Mouse (Mus musculus) stomach, embryonic 16.5 days (tissue): ENCODE data around the gene Dppa2. TPM values are rescaled to one million over a fixed set of nuclear protein-coding genes. Genes with fewer than 3 reads are reported as not detected.

Source experiments
- ATAC-seq: fragments of 200-750 bp; cut with Nextera tagmentation; 2 replicates; pipeline ENCODE4 v1.8.0; 2017; ENCODE audit warnings: moderate number of reproducible peaks, moderate TSS enrichment; ENCODE audit not compliant: insufficient read depth, low FRiP score
- H3K27ac ChIP-seq: fragments of 300-500 bp; sonication (generic); 2 replicates; pipeline ENCODE4 v1.5.1; 2014; ENCODE audit warnings: low read length
- H3K27me3 ChIP-seq: fragments of 300-500 bp; sonication (generic); 2 replicates; pipeline ENCODE4 v1.6.1; 2014; ENCODE audit warnings: low read length, control low read depth, mixed read lengths; ENCODE audit not compliant: control insufficient read depth, insufficient read depth
- H3K36me3 ChIP-seq: fragments of 300-500 bp; sonication (generic); 2 replicates; pipeline ENCODE4 v1.6.1; 2014; ENCODE audit warnings: low read length; ENCODE audit not compliant: control insufficient read depth, insufficient read depth
- H3K4me1 ChIP-seq: fragments of 300-500 bp; sonication (generic); 2 replicates; pipeline ENCODE4 v1.6.1; 2014; ENCODE audit warnings: low read length, control low read depth, mixed read lengths; ENCODE audit not compliant: control insufficient read depth, insufficient read depth
- H3K4me2 ChIP-seq: fragments of 300-500 bp; sonication (generic); 2 replicates; pipeline ENCODE4 v1.6.1; 2014; ENCODE audit warnings: low read depth, low read length, mixed read lengths
- H3K4me3 ChIP-seq: fragments of 300-500 bp; sonication (generic); replicated peaks from 2 replicates; pipeline ENCODE4 v1.5.1; 2014; ENCODE audit warnings: mild to moderate bottlenecking, low read length
- H3K9ac ChIP-seq: fragments of 300-500 bp; sonication (generic); 2 replicates; pipeline ENCODE4 v1.6.1; 2014; ENCODE audit warnings: low read length
- H3K9me3 ChIP-seq: fragments of 300-500 bp; sonication (generic); replicated peaks from 2 replicates; pipeline ENCODE4 v1.6.1; 2016; ENCODE audit warnings: low read length, control low read depth; ENCODE audit not compliant: control insufficient read depth
- WGBS: fragments of 180-500 bp; shearing (Covaris S2); extraction: QIAGEN DNeasy Blood & Tissue Kit; methylation state at CpG from one replicate; pipeline ENCODE4 v1.1.7; 2014; 5-methylcytosine and 5-hydroxymethylcytosine counted together
- polyA plus RNA-seq: library from polyadenylated mRNA; unstranded; fragments of >200 nt; fragmentation: Nextera tagmentation; extraction: Ambion mirVana; gene quantifications from 2 replicates; pipeline ENCODE4 v1.2.1, GENCODE M21; 2015

The Dppa2 gene
- polyA plus RNA-seq, 1 experiment from 2014 or later, result not detected

DNA sequence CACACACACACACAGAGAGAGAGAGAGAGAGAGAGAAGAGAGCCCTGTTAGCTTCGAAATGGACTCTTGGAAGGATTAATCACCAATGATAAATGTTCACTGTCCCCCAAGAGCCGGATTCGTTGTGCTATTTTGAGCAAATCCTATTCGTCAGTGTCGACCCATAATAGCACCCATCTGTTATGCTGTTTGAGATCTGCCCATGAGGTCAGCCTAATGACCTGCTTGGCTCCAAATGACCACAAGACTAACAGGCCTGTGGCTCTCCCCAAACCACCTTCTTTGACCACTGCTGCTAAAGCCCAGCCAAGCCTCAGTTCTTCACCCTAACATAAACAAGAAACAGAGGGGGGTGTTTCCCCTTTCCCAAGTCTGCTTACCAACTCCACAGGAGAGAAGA is 23.2 kb downstream of the Dppa2 start:
- no peak for ATAC-seq
- no peaks in the 10 kb centered on the region for H3K36me3 ChIP-seq
- no peak overlapping the region for H3K4me2 ChIP-seq
- no peaks in the 10 kb centered on the region for H3K9me3 ChIP-seq
- no peak overlapping the region for H3K27ac ChIP-seq
- no peaks in the 10 kb centered on the region for H3K4me1 ChIP-seq
- no peak overlapping the region for H3K9ac ChIP-seq
- H3K27me3 ChIP-seq, result no peaks in the 10 kb centered on the region
- no peak overlapping the region for H3K4me3 ChIP-seq
- WGBS, result 17% methylated on average over 5 of the region's 5 CpGs

GRCm38 (mm10) chr16:48328420-48328819 is 24.7 kb downstream of the Dppa2 start:
- Histone ChIP-seq H3K27ac (no peak overlapping the region), H3K4me1 (no peaks in the 10 kb centered on the region), H3K4me2 (no peak overlapping the region), H3K27me3 (no peaks in the 10 kb centered on the region), H3K9ac (no peak overlapping the region), H3K4me3 (no peak overlapping the region), H3K36me3 (no peaks in the 10 kb centered on the region), H3K9me3 (no peaks in the 10 kb centered on the region)
- ATAC-seq, result no peak
- 87% methylated on average over 2 of the region's 2 CpGs for WGBS

GRCm38 (mm10) chr16:48331822-48332221 is 28.1 kb downstream of the Dppa2 start:
- ATAC-seq, result no peak
- no peaks in the 10 kb centered on the region for H3K9me3 ChIP-seq
- H3K27me3 ChIP-seq, result no peaks in the 10 kb centered on the region
- 69% methylated on average over 3 of the region's 3 CpGs for WGBS
- no peak overlapping the region for H3K4me2 ChIP-seq
- no peak overlapping the region for H3K9ac ChIP-seq
- no peaks in the 10 kb centered on the region for H3K4me1 ChIP-seq
- H3K4me3 ChIP-seq, result no peak overlapping the region
- no peaks in the 10 kb centered on the region for H3K36me3 ChIP-seq
- H3K27ac ChIP-seq, result no peak overlapping the region

- H3K4me3 ChIP-seq, result no peak overlapping the region
- ATAC-seq, result no peak
- no peak overlapping the region for H3K27ac ChIP-seq
- H3K9me3 ChIP-seq, result no peaks in the 10 kb centered on the region
- H3K36me3 ChIP-seq, result no peaks in the 10 kb centered on the region
- WGBS, result 81% methylated on average over 4 of the region's 4 CpGs
- H3K4me1 ChIP-seq, result no peaks in the 10 kb centered on the region
- H3K9ac ChIP-seq, result no peak overlapping the region
- no peaks in the 10 kb centered on the region for H3K27me3 ChIP-seq
- no peak overlapping the region for H3K4me2 ChIP-seq
These were observed 31.6 kb downstream of the Dppa2 start for GRCm38 (mm10) chr16:48335326-48335725.

GRCm38 (mm10) chr16:48344193-48344592 is 40.5 kb downstream of the Dppa2 start:
- no peak for ATAC-seq
- H3K9ac ChIP-seq, result no peak overlapping the region

GRCm38 (mm10) chr16:48347246-48347645 is 43.5 kb downstream of the Dppa2 start:
- 84% methylated on average over 1 of the region's 1 CpGs for WGBS
- no peak overlapping the region for H3K4me2 ChIP-seq

More at GRCm38 (mm10) chr16:48344193-48344592, 40.5 kb downstream of the Dppa2 start:
- Histone ChIP-seq H3K27me3 (no peaks in the 10 kb centered on the region), H3K9me3 (no peaks in the 10 kb centered on the region), H3K27ac (no peak overlapping the region), H3K4me3 (no peak overlapping the region), H3K36me3 (no peaks in the 10 kb centered on the region), H3K4me2 (no peak overlapping the region), H3K4me1 (no peaks in the 10 kb centered on the region)
- WGBS, result 90% methylated on average over 2 of the region's 2 CpGs

DNA sequence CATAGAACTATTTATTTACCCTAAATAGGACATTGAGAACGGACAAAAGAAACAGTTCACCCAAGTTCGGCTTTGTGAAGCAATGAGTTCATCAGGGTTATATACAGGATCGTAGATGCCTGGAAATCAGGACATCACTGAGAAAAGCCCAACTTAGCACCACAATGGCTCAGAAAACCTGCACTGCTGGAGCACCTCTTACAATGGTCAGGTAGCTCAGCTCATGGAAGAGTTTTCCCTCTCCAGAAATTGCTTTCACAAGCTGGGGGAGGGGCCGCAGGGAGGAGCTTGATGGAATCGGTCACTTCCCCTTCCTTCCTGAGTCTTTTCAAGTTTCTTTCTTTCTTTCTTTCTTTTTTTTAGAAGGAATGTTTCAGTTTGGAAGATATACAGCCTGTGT is 52.0 kb downstream of the Dppa2 start:
- Histone ChIP-seq H3K4me1 (no peaks in the 10 kb centered on the region), H3K4me2 (no peak overlapping the region), H3K27me3 (no peaks in the 10 kb centered on the region), H3K9me3 (no peaks in the 10 kb centered on the region), H3K36me3 (no peaks in the 10 kb centered on the region), H3K27ac (no peak overlapping the region), H3K4me3 (no peak overlapping the region), H3K9ac (no peak overlapping the region)
- WGBS, result 76% methylated on average over 5 of the region's 5 CpGs
- ATAC-seq, result no peak

More at GRCm38 (mm10) chr16:48347246-48347645, 43.5 kb downstream of the Dppa2 start:
- H3K4me3 ChIP-seq, result no peak overlapping the region
- H3K9ac ChIP-seq, result no peak overlapping the region
- no peak overlapping the region for H3K27ac ChIP-seq
- no peaks in the 10 kb centered on the region for H3K4me1 ChIP-seq
- no peak for ATAC-seq
- no peaks in the 10 kb centered on the region for H3K36me3 ChIP-seq
- no peaks in the 10 kb centered on the region for H3K9me3 ChIP-seq
- no peaks in the 10 kb centered on the region for H3K27me3 ChIP-seq

DNA sequence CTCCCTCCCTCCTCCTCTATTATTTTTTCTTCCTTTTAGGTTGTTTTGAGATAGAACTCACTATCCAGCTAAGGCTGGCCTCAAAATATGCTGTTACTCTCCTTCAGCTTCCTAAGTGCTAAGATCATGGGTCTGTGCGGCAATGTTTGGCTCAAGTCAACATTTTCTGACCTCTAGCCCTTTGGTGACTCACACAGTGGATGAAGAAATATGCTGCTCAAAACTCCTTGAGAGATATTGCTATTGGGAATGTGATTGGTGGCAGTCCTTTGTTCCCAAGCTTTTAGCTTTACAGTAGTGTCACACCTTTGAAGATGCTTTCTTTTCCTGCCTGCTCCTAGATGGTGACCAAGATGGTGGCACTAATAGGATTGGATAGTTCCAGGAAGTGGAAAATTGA is 52.7 kb downstream of the Dppa2 start:
- 50% methylated on average over 1 of the region's 1 CpGs for WGBS
- no peaks in the 10 kb centered on the region for H3K9me3 ChIP-seq
- no peak overlapping the region for H3K4me2 ChIP-seq
- H3K4me1 ChIP-seq, result no peaks in the 10 kb centered on the region
- no peak overlapping the region for H3K9ac ChIP-seq
- H3K4me3 ChIP-seq, result no peak overlapping the region
- no peak overlapping the region for H3K27ac ChIP-seq
- ATAC-seq, result no peak
- no peaks in the 10 kb centered on the region for H3K27me3 ChIP-seq
- H3K36me3 ChIP-seq, result no peaks in the 10 kb centered on the region

GRCm38 (mm10) chr16:48360887-48361286 is 57.2 kb downstream of the Dppa2 start:
- ATAC-seq, result no peak
- WGBS, result 93% methylated on average over 12 of the region's 12 CpGs
- H3K9me3 ChIP-seq, result no peaks in the 10 kb centered on the region
- no peaks in the 10 kb centered on the region for H3K27me3 ChIP-seq
- H3K4me1 ChIP-seq, result no peaks in the 10 kb centered on the region
- H3K4me2 ChIP-seq, result no peak overlapping the region
- no peak overlapping the region for H3K9ac ChIP-seq
- H3K27ac ChIP-seq, result no peak overlapping the region
- no peak overlapping the region for H3K4me3 ChIP-seq
- H3K36me3 ChIP-seq, result no peaks in the 10 kb centered on the region

DNA sequence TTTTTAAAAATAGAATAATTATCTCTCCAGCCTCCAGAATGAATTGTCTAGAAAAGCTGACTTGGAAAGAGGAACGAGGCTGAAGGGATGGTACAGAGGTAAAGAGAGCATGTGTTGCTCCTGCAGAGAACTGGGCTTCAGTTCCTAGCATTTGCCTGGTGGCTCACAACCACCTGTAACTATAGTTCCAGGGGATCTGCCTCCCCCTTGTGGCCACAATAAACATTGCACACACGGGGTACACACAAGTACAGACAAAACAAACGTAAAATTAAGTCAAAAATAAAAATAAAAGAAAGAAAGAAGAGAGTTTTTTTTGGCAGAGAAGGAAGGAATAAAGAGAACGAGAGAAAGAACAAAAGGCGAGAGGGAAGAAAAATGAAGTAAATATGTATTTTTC is 63.1 kb downstream of the Dppa2 start:
- H3K9ac ChIP-seq, result no peak overlapping the region
- H3K27ac ChIP-seq, result no peak overlapping the region
- H3K4me2 ChIP-seq, result no peak overlapping the region
- ATAC-seq, result no peak
- H3K9me3 ChIP-seq, result no peaks in the 10 kb centered on the region
- WGBS, result 91% methylated on average over 5 of the region's 5 CpGs
- no peaks in the 10 kb centered on the region for H3K27me3 ChIP-seq
- H3K36me3 ChIP-seq, result no peaks in the 10 kb centered on the region
- no peak overlapping the region for H3K4me3 ChIP-seq
- no peaks in the 10 kb centered on the region for H3K4me1 ChIP-seq
